In genomic region chr14:30899972-30900371, GRCm38 (mm10) we compare ENCODE assay signal across 35 mouse cellular contexts. TPM values are rescaled to one million over a fixed set of nuclear protein-coding genes. Genes with fewer than 3 reads are reported as not detected.
DNase-seq lines count a peak whose midpoint lies in the region; ATAC-seq and TF ChIP-seq lines count a peak whose summit lies in the region.
"Had no signal": no experiment of that assay in that cellular context is flagged by ENCODE, and none has a peak within 500 bp of the region (broad histone marks: within the 10 kb centered on the region; RNA-seq: fewer than 3 reads in every experiment).

No protein-coding gene starts in this region.

- no peak overlapping the region for H3K4me3 ChIP-seq in forebrain, embryonic 14.5 days (ENCODE audit: low read depth, low read length)
- H3K4me3 ChIP-seq in forebrain, postnatal 0 days (ENCODE audit: low read depth, low read length), result no peak overlapping the region
- H3K4me3 ChIP-seq in midbrain, embryonic 14.5 days (replicated peaks; ENCODE audit: low read depth, low read length), result no peak overlapping the region
- no peak overlapping the region for H3K4me3 ChIP-seq in midbrain, embryonic 16.5 days (ENCODE audit: low read depth, low read length)
- no peak overlapping the region for H3K4me3 ChIP-seq in kidney, adult 2 months (ENCODE audit: insufficient read depth, low read depth, low read length)
- H3K4me3 ChIP-seq: embryonic facial prominence, embryonic 10.5 days; embryonic facial prominence, embryonic 13.5 days; erythroblast, embryonic 14.5 days; forebrain, embryonic 12.5 days; gastrocnemius, adult 2 months; hindbrain, embryonic 12.5 days; hindbrain, embryonic 15.5 days had no signal

- no peak for TF ChIP-seq CTCF in forebrain, postnatal 0 days (IDR thresholded peaks at IDR 0.05; ENCODE audit: low read depth)
- no peak for TF ChIP-seq CTCF in kidney, adult 2 months (conservative IDR thresholded peaks at IDR 0.05; ENCODE audit: insufficient read depth, insufficient read length, low read depth, low read length)

- H3K4me2 ChIP-seq in forebrain, embryonic 14.5 days (ENCODE audit: low read length), result no peak overlapping the region
- H3K4me2 ChIP-seq in forebrain, postnatal 0 days (ENCODE audit: low read depth), result no peak overlapping the region
- no peak overlapping the region for H3K4me2 ChIP-seq in midbrain, embryonic 14.5 days (ENCODE audit: low read length)
- no peak overlapping the region for H3K4me2 ChIP-seq in midbrain, embryonic 16.5 days (ENCODE audit: low read length)
- H3K4me2 ChIP-seq: embryonic facial prominence, embryonic 13.5 days; forebrain, embryonic 12.5 days; heart, embryonic 11.5 days; hindbrain, embryonic 12.5 days; hindbrain, embryonic 15.5 days had no signal

- H3K4me1 ChIP-seq in forebrain, embryonic 14.5 days (ENCODE audit: control insufficient read depth, insufficient read depth, low read length), result no peaks in the 10 kb centered on the region
- no peaks in the 10 kb centered on the region for H3K4me1 ChIP-seq in forebrain, postnatal 0 days (ENCODE audit: insufficient read depth)
- no peaks in the 10 kb centered on the region for H3K4me1 ChIP-seq in midbrain, embryonic 14.5 days (ENCODE audit: control insufficient read depth, insufficient read depth, low read length)
- H3K4me1 ChIP-seq in midbrain, embryonic 16.5 days (ENCODE audit: control insufficient read depth, insufficient read depth, low read length), result no peaks in the 10 kb centered on the region
- H3K4me1 ChIP-seq in kidney, adult 2 months (ENCODE audit: control insufficient read depth, insufficient read depth, low read length), result no peaks in the 10 kb centered on the region
- H3K4me1 ChIP-seq: embryonic facial prominence, embryonic 13.5 days; hindbrain, embryonic 12.5 days; hindbrain, embryonic 15.5 days had no signal

- no peak overlapping the region for H3K9ac ChIP-seq in forebrain, embryonic 14.5 days (ENCODE audit: low read length)
- no peak overlapping the region for H3K9ac ChIP-seq in forebrain, postnatal 0 days
- H3K9ac ChIP-seq in midbrain, embryonic 14.5 days (replicated peaks; ENCODE audit: low read length), result no peak overlapping the region
- H3K9ac ChIP-seq in midbrain, embryonic 16.5 days (ENCODE audit: low read depth, low read length), result no peak overlapping the region
- H3K9ac ChIP-seq: embryonic facial prominence, embryonic 13.5 days; forebrain, embryonic 12.5 days; hindbrain, embryonic 12.5 days; hindbrain, embryonic 15.5 days had no signal

- no peak for ATAC-seq in forebrain, embryonic 14.5 days
- ATAC-seq in forebrain, postnatal 0 days, result no peak
- no peak for ATAC-seq in midbrain, embryonic 14.5 days (ENCODE audit: low FRiP score, low TSS enrichment)
- ATAC-seq in midbrain, embryonic 16.5 days, result no peak
- ATAC-seq: forebrain, embryonic 16.5 days had no signal

- H3K27ac ChIP-seq in forebrain, embryonic 14.5 days (ENCODE audit: low read depth, low read length), result 0 out of 2 replicates have a peak overlapping the region, but pooled peaks have one; percentile 7
- no peak overlapping the region for H3K27ac ChIP-seq in forebrain, postnatal 0 days (ENCODE audit: low read depth, low read length)
- H3K27ac ChIP-seq in midbrain, embryonic 14.5 days (replicated peaks; ENCODE audit: low read depth, low read length), result no peak overlapping the region
- H3K27ac ChIP-seq in midbrain, embryonic 16.5 days (ENCODE audit: low read length), result no peak overlapping the region
- H3K27ac ChIP-seq in kidney, adult 2 months (ENCODE audit: insufficient read depth, low read depth, low read length), result no peak overlapping the region
- H3K27ac ChIP-seq: embryonic facial prominence, embryonic 10.5 days; embryonic facial prominence, embryonic 13.5 days; forebrain, embryonic 12.5 days; gastrocnemius, adult 2 months; hindbrain, embryonic 12.5 days; hindbrain, embryonic 15.5 days had no signal

- H3K36me3 ChIP-seq in forebrain, embryonic 14.5 days (ENCODE audit: control insufficient read depth, insufficient read depth, low read length), result no peaks in the 10 kb centered on the region
- no peaks in the 10 kb centered on the region for H3K36me3 ChIP-seq in forebrain, postnatal 0 days (ENCODE audit: insufficient read depth)
- H3K36me3 ChIP-seq in midbrain, embryonic 14.5 days (ENCODE audit: control insufficient read depth, insufficient read depth, low read length), result no peaks in the 10 kb centered on the region
- H3K36me3 ChIP-seq in midbrain, embryonic 16.5 days (ENCODE audit: control insufficient read depth, insufficient read depth, low read length), result no peaks in the 10 kb centered on the region
- H3K36me3 ChIP-seq in kidney, adult 2 months (ENCODE audit: control insufficient read depth, insufficient read depth, low read length), result no peaks in the 10 kb centered on the region
- H3K36me3 ChIP-seq: embryonic facial prominence, embryonic 10.5 days; embryonic facial prominence, embryonic 13.5 days; forebrain, embryonic 12.5 days; hindbrain, embryonic 12.5 days; hindbrain, embryonic 15.5 days had no signal

- WGBS in forebrain, embryonic 14.5 days, result 8% methylated on average over 3 of the region's 3 CpGs
- 6% methylated on average over 3 of the region's 3 CpGs for WGBS in forebrain, postnatal 0 days
- 12% methylated on average over 3 of the region's 3 CpGs for WGBS in midbrain, embryonic 14.5 days
- WGBS in midbrain, embryonic 16.5 days, result 7% methylated on average over 3 of the region's 3 CpGs
- WGBS in kidney, adult 2 months, result 80% methylated on average over 3 of the region's 3 CpGs

- no peak for TF ChIP-seq POLR2A in kidney, adult 2 months (IDR thresholded peaks at IDR 0.05; ENCODE audit: low read depth, low read length)

- no peak for DNase-seq in forebrain, embryonic 14.5 days (ENCODE audit: low spot score)
- no peak for DNase-seq in forebrain, postnatal 0 days
- DNase-seq in midbrain, embryonic 14.5 days, result peak; percentile 17
- DNase-seq in ZHBTc4 (ENCODE audit: low read depth, low spot score), result peak; percentile 80
- no peak for DNase-seq in embryo, embryonic 10.5 days (ENCODE audit: low spot score)
- DNase-seq in kidney, adult 2 months, result no peak
- DNase-seq: adrenal gland, adult 2 months; adrenal gland, postnatal 14 days; B cell, adult 2 months; cerebellum, adult 11-12 months; cerebellum, adult 9-10 months; cerebellum, postnatal 25 days; embryo, embryonic 11 days; gastrocnemius, adult 2 months; gastrocnemius, postnatal 14 days; heart, adult 11 months had no signal

- H3K9me3 ChIP-seq in forebrain, embryonic 14.5 days (replicated peaks; ENCODE audit: control insufficient read depth, low read length), result no peaks in the 10 kb centered on the region
- H3K9me3 ChIP-seq in forebrain, postnatal 0 days (ENCODE audit: low read length), result no peaks in the 10 kb centered on the region
- no peaks in the 10 kb centered on the region; the same call in 1 of the 2 replicates for H3K9me3 ChIP-seq in midbrain, embryonic 14.5 days (ENCODE audit: control insufficient read depth, low read length)
- H3K9me3 ChIP-seq in midbrain, embryonic 16.5 days (replicated peaks; ENCODE audit: control insufficient read depth, low read length, poor library complexity, severe bottlenecking), result no peaks in the 10 kb centered on the region
- H3K9me3 ChIP-seq: embryonic facial prominence, embryonic 13.5 days; forebrain, embryonic 12.5 days; hindbrain, embryonic 12.5 days; hindbrain, embryonic 15.5 days had no signal

- no peaks in the 10 kb centered on the region for H3K27me3 ChIP-seq in forebrain, embryonic 14.5 days (replicated peaks; ENCODE audit: control insufficient read depth, insufficient read depth, low read length)
- no peaks in the 10 kb centered on the region for H3K27me3 ChIP-seq in forebrain, postnatal 0 days (ENCODE audit: insufficient read depth, low read length)
- H3K27me3 ChIP-seq in midbrain, embryonic 14.5 days (ENCODE audit: control insufficient read depth, insufficient read depth, low read length), result no peaks in the 10 kb centered on the region
- no peaks in the 10 kb centered on the region for H3K27me3 ChIP-seq in midbrain, embryonic 16.5 days (ENCODE audit: control insufficient read depth, insufficient read depth, low read depth, low read length)
- H3K27me3 ChIP-seq in kidney, adult 2 months (replicated peaks; ENCODE audit: control insufficient read depth, insufficient read depth, low read length), result no peaks in the 10 kb centered on the region
- H3K27me3 ChIP-seq: embryonic facial prominence, embryonic 13.5 days; hindbrain, embryonic 12.5 days; hindbrain, embryonic 15.5 days had no signal

RNA-seq across cellular contexts. Expression of gene Itih4, which starts 13.7 kb away (rescaled TPM):
- polyA plus RNA-seq in forebrain, embryonic 14.5 days (2014; fragmentation: Nextera tagmentation; extraction: Ambion mirVana), result not detected in 2 replicates
- total RNA-seq in forebrain, postnatal 0 days (2014; rRNA removed), result 0.15 TPM in 1 of 2 replicates, not detected in the other
- 0.15 and 0.19 TPM in 2 replicates for polyA plus RNA-seq in forebrain, postnatal 0 days (2015; fragmentation: Nextera tagmentation; extraction: Ambion mirVana)
- not detected in 2 replicates for polyA plus RNA-seq in midbrain, embryonic 14.5 days (2014; fragmentation: Nextera tagmentation; extraction: Ambion mirVana)
- not detected in 2 replicates for polyA plus RNA-seq in midbrain, embryonic 16.5 days (2015; fragmentation: Nextera tagmentation; extraction: Ambion mirVana)
- polyA plus RNA-seq in kidney, adult 2 months (2012; rRNA removed), result 0.38 and 0.62 TPM in 2 replicates
- total RNA-seq: CH12.LX; common myeloid progenitor, adult 5-6 weeks; gastrocnemius, postnatal 14 days; hematopoietic stem cell, adult 5-6 weeks; MEL had no signal
- polyA plus RNA-seq: embryonic facial prominence, embryonic 10.5 days; embryonic facial prominence, embryonic 13.5 days; forebrain, embryonic 12.5 days; forebrain, embryonic 16.5 days; heart, embryonic 11.5 days; hindbrain, embryonic 15.5 days had no signal

RNA-seq across cellular contexts. Expression of gene Mustn1, which starts 21.0 kb away (rescaled TPM):
- polyA plus RNA-seq in forebrain, embryonic 14.5 days (2014; fragmentation: Nextera tagmentation; extraction: Ambion mirVana), result 0.74 and 1.0 TPM in 2 replicates
- total RNA-seq in forebrain, postnatal 0 days (2014; rRNA removed), result 0.52 and 0.85 TPM in 2 replicates
- 1.2 TPM in 2 replicates for polyA plus RNA-seq in forebrain, postnatal 0 days (2015; fragmentation: Nextera tagmentation; extraction: Ambion mirVana)
- 0.18 and 0.34 TPM in 2 replicates for polyA plus RNA-seq in midbrain, embryonic 14.5 days (2014; fragmentation: Nextera tagmentation; extraction: Ambion mirVana)
- polyA plus RNA-seq in midbrain, embryonic 16.5 days (2015; fragmentation: Nextera tagmentation; extraction: Ambion mirVana), result 0.51 and 0.68 TPM in 2 replicates
- polyA plus RNA-seq in kidney, adult 2 months (2012; rRNA removed), result 8.2 and 9.2 TPM in 2 replicates
- total RNA-seq: hematopoietic stem cell, adult 5-6 weeks had no signal

RNA-seq across cellular contexts. Expression of gene Itih3, which starts 23.6 kb away (rescaled TPM):
- 0.19 and 0.62 TPM in 2 replicates for polyA plus RNA-seq in forebrain, embryonic 14.5 days (2014; fragmentation: Nextera tagmentation; extraction: Ambion mirVana)
- total RNA-seq in forebrain, postnatal 0 days (2014; rRNA removed), result 4.1 and 5.9 TPM in 2 replicates
- 2.1 and 4.8 TPM in 2 replicates for polyA plus RNA-seq in forebrain, postnatal 0 days (2015; fragmentation: Nextera tagmentation; extraction: Ambion mirVana)
- 0.53 and 0.84 TPM in 2 replicates for polyA plus RNA-seq in midbrain, embryonic 14.5 days (2014; fragmentation: Nextera tagmentation; extraction: Ambion mirVana)
- 1.1 and 2.6 TPM in 2 replicates for polyA plus RNA-seq in midbrain, embryonic 16.5 days (2015; fragmentation: Nextera tagmentation; extraction: Ambion mirVana)
- polyA plus RNA-seq in kidney, adult 2 months (2012; rRNA removed), result 0.43 and 0.56 TPM in 2 replicates
- total RNA-seq: CH12.LX; common myeloid progenitor, adult 5-6 weeks; hematopoietic stem cell, adult 5-6 weeks; MEL had no signal
- polyA plus RNA-seq: embryonic facial prominence, embryonic 10.5 days; embryonic facial prominence, embryonic 13.5 days had no signal

RNA-seq across cellular contexts. Expression of gene Itih1, which starts 43.1 kb away (rescaled TPM):
- not detected in 2 replicates for polyA plus RNA-seq in forebrain, embryonic 14.5 days (2014; fragmentation: Nextera tagmentation; extraction: Ambion mirVana)
- total RNA-seq in forebrain, postnatal 0 days (2014; rRNA removed), result not detected in 2 replicates
- polyA plus RNA-seq in forebrain, postnatal 0 days (2015; fragmentation: Nextera tagmentation; extraction: Ambion mirVana), result not detected in 2 replicates
- not detected in 2 replicates for polyA plus RNA-seq in midbrain, embryonic 14.5 days (2014; fragmentation: Nextera tagmentation; extraction: Ambion mirVana)
- polyA plus RNA-seq in midbrain, embryonic 16.5 days (2015; fragmentation: Nextera tagmentation; extraction: Ambion mirVana), result not detected in 2 replicates
- polyA plus RNA-seq in kidney, adult 2 months (2012; rRNA removed), result 1.1 and 1.3 TPM in 2 replicates
- total RNA-seq: CH12.LX; common myeloid progenitor, adult 5-6 weeks; gastrocnemius, adult 2 months; gastrocnemius, postnatal 14 days; heart, adult 8-10 months; heart, postnatal 25 days; hematopoietic stem cell, adult 5-6 weeks; MEL had no signal
- polyA plus RNA-seq: embryonic facial prominence, embryonic 10.5 days; embryonic facial prominence, embryonic 13.5 days; erythroblast, embryonic 14.5 days; forebrain, embryonic 12.5 days; forebrain, embryonic 16.5 days; frontal cortex, adult 2 months; heart, embryonic 14.5 days; heart, postnatal 0 days; hindbrain, embryonic 12.5 days; hindbrain, embryonic 15.5 days; intestine, embryonic 14.5 days had no signal

RNA-seq across cellular contexts. Expression of gene Nek4, which starts 51.2 kb away (rescaled TPM):
- 11.2 and 15.0 TPM in 2 replicates for polyA plus RNA-seq in forebrain, embryonic 14.5 days (2014; fragmentation: Nextera tagmentation; extraction: Ambion mirVana)
- 14.9 and 16.6 TPM in 2 replicates for total RNA-seq in forebrain, postnatal 0 days (2014; rRNA removed)
- polyA plus RNA-seq in forebrain, postnatal 0 days (2015; fragmentation: Nextera tagmentation; extraction: Ambion mirVana), result 7.9 and 14.0 TPM in 2 replicates
- 8.7 and 17.9 TPM in 2 replicates for polyA plus RNA-seq in midbrain, embryonic 14.5 days (2014; fragmentation: Nextera tagmentation; extraction: Ambion mirVana)
- 18.5 and 20.0 TPM in 2 replicates for polyA plus RNA-seq in midbrain, embryonic 16.5 days (2015; fragmentation: Nextera tagmentation; extraction: Ambion mirVana)
- 5.3 and 6.2 TPM in 2 replicates for polyA plus RNA-seq in kidney, adult 2 months (2012; rRNA removed)

Comparison
In these comparisons a context has a peak if more than half of its experiments do, and no peak if none do; other contexts are left out.
1. DNase-seq: peak in midbrain, embryonic 14.5 days (single experiment) and ZHBTc4 (single experiment); none in forebrain, embryonic 14.5 days (single experiment), forebrain, postnatal 0 days (single experiment), embryo, embryonic 10.5 days (single experiment) and kidney, adult 2 months (single experiment).